13 mouse cellular contexts compared by ENCODE assay signal in genomic region chr17:80559745-80560144, GRCm38 (mm10). TPM values are rescaled to one million over a fixed set of nuclear protein-coding genes. Genes with fewer than 3 reads are reported as not detected.
DNase-seq lines count a peak whose midpoint lies in the region; ATAC-seq and TF ChIP-seq lines count a peak whose summit lies in the region.
"Had no signal": no experiment of that assay in that cellular context is flagged by ENCODE, and none has a peak within 500 bp of the region (broad histone marks: within the 10 kb centered on the region; RNA-seq: fewer than 3 reads in every experiment).

No protein-coding gene starts in this region.

- no peaks in the 10 kb centered on the region for H3K4me1 ChIP-seq in hindbrain, postnatal 0 days (ENCODE audit: insufficient read depth, low read length)
- H3K4me1 ChIP-seq in hindbrain, embryonic 14.5 days (replicated peaks; ENCODE audit: control insufficient read depth, insufficient read depth, low read length) = no peaks in the 10 kb centered on the region; the same call in 1 of the 2 replicates
- H3K4me1 ChIP-seq in liver, embryonic 15.5 days (replicated peaks) = peaks cover 12% of the 10 kb centered on the region
- H3K4me1 ChIP-seq in forebrain, embryonic 13.5 days = no peaks in the 10 kb centered on the region
- peaks cover 9% of the 10 kb centered on the region for H3K4me1 ChIP-seq in forebrain, embryonic 10.5 days
- H3K4me1 ChIP-seq: limb, embryonic 12.5 days had no signal

- 87% methylated on average over 4 of the region's 4 CpGs for WGBS in hindbrain, postnatal 0 days
- 90% methylated on average over 4 of the region's 4 CpGs for WGBS in hindbrain, embryonic 14.5 days
- WGBS in liver, embryonic 15.5 days (ENCODE audit: insufficient replicate concordance) = 58% methylated on average over 4 of the region's 4 CpGs
- WGBS in forebrain, embryonic 13.5 days = 94% methylated on average over 4 of the region's 4 CpGs
- 87% methylated on average over 4 of the region's 4 CpGs for WGBS in forebrain, embryonic 10.5 days

- H3K36me3 ChIP-seq in hindbrain, postnatal 0 days (ENCODE audit: insufficient read depth, low read length) = no peaks in the 10 kb centered on the region
- H3K36me3 ChIP-seq in hindbrain, embryonic 14.5 days (replicated peaks; ENCODE audit: control insufficient read depth, insufficient read depth) = no peaks in the 10 kb centered on the region
- H3K36me3 ChIP-seq in liver, embryonic 15.5 days (replicated peaks) = no peaks in the 10 kb centered on the region
- H3K36me3 ChIP-seq in forebrain, embryonic 13.5 days (ENCODE audit: poor library complexity, severe bottlenecking) = peaks cover 4% of the 10 kb centered on the region; the same call in 1 of the 2 replicates
- peaks cover 15% of the 10 kb centered on the region for H3K36me3 ChIP-seq in forebrain, embryonic 10.5 days (replicated peaks)
- H3K36me3 ChIP-seq: midbrain, embryonic 15.5 days had no signal

- no peak overlapping the region for H3K9ac ChIP-seq in hindbrain, postnatal 0 days (replicated peaks; ENCODE audit: low read length)
- no peak overlapping the region for H3K9ac ChIP-seq in hindbrain, embryonic 14.5 days
- no peak overlapping the region for H3K9ac ChIP-seq in liver, embryonic 15.5 days
- no peak overlapping the region for H3K9ac ChIP-seq in forebrain, embryonic 13.5 days
- H3K9ac ChIP-seq: limb, embryonic 12.5 days; midbrain, embryonic 15.5 days had no signal

- no peak for ATAC-seq in hindbrain, postnatal 0 days
- no peak for ATAC-seq in hindbrain, embryonic 14.5 days (ENCODE audit: low FRiP score)
- peak; percentile 26; the same call in 1 of the 2 replicates for ATAC-seq in common myeloid progenitor, adult 5-6 weeks (replicated peaks; ENCODE audit: low read depth, poor library complexity, severe bottlenecking)
- ATAC-seq in liver, embryonic 15.5 days (ENCODE audit: insufficient read depth) = peak; percentile 55
- ATAC-seq in forebrain, embryonic 13.5 days = no peak
- ATAC-seq: midbrain, embryonic 15.5 days had no signal

- no peak overlapping the region for H3K27ac ChIP-seq in hindbrain, postnatal 0 days
- no peak overlapping the region for H3K27ac ChIP-seq in hindbrain, embryonic 14.5 days
- H3K27ac ChIP-seq in liver, embryonic 15.5 days (replicated peaks) = peak overlapping the region; percentile 11
- no peak overlapping the region for H3K27ac ChIP-seq in forebrain, embryonic 13.5 days
- H3K27ac ChIP-seq in forebrain, embryonic 10.5 days = no peak overlapping the region
- H3K27ac ChIP-seq: limb, embryonic 12.5 days; midbrain, embryonic 15.5 days had no signal

- no peak overlapping the region for H3K4me3 ChIP-seq in hindbrain, postnatal 0 days (ENCODE audit: low read length)
- H3K4me3 ChIP-seq in hindbrain, embryonic 14.5 days (replicated peaks; ENCODE audit: low read length) = no peak overlapping the region
- no peak overlapping the region for H3K4me3 ChIP-seq in liver, embryonic 15.5 days (replicated peaks)
- no peak overlapping the region for H3K4me3 ChIP-seq in forebrain, embryonic 13.5 days
- no peak overlapping the region for H3K4me3 ChIP-seq in forebrain, embryonic 10.5 days
- H3K4me3 ChIP-seq: erythroblast, embryonic 14.5 days; limb, embryonic 12.5 days; midbrain, embryonic 15.5 days had no signal

- no peak overlapping the region for H3K4me2 ChIP-seq in hindbrain, postnatal 0 days (ENCODE audit: low read depth, low read length)
- H3K4me2 ChIP-seq in hindbrain, embryonic 14.5 days (replicated peaks) = no peak overlapping the region
- no peak overlapping the region for H3K4me2 ChIP-seq in liver, embryonic 15.5 days
- H3K4me2 ChIP-seq in forebrain, embryonic 13.5 days = no peak overlapping the region
- H3K4me2 ChIP-seq: limb, embryonic 12.5 days; midbrain, embryonic 15.5 days had no signal

- no peaks in the 10 kb centered on the region for H3K27me3 ChIP-seq in hindbrain, postnatal 0 days (ENCODE audit: insufficient read depth, low read length)
- H3K27me3 ChIP-seq in hindbrain, embryonic 14.5 days (ENCODE audit: control insufficient read depth, insufficient read depth, low read length) = no peaks in the 10 kb centered on the region
- H3K27me3 ChIP-seq in liver, embryonic 15.5 days = no peaks in the 10 kb centered on the region
- H3K27me3 ChIP-seq in forebrain, embryonic 13.5 days = no peaks in the 10 kb centered on the region
- H3K27me3 ChIP-seq in forebrain, embryonic 10.5 days (ENCODE audit: poor library complexity, severe bottlenecking) = no peaks in the 10 kb centered on the region
- H3K27me3 ChIP-seq: limb, embryonic 12.5 days; midbrain, embryonic 15.5 days had no signal

- no peaks in the 10 kb centered on the region for H3K9me3 ChIP-seq in hindbrain, postnatal 0 days (ENCODE audit: low read length)
- no peaks in the 10 kb centered on the region for H3K9me3 ChIP-seq in hindbrain, embryonic 14.5 days (ENCODE audit: control insufficient read depth, low read length)
- H3K9me3 ChIP-seq in liver, embryonic 15.5 days (replicated peaks) = no peaks in the 10 kb centered on the region
- no peaks in the 10 kb centered on the region for H3K9me3 ChIP-seq in forebrain, embryonic 13.5 days (replicated peaks)
- 0 out of 2 replicates have a peak, but pooled peaks cover 3% of the 10 kb centered on the region for H3K9me3 ChIP-seq in forebrain, embryonic 10.5 days
- H3K9me3 ChIP-seq: limb, embryonic 12.5 days; midbrain, embryonic 15.5 days had no signal

- DNase-seq in hindbrain, postnatal 0 days (ENCODE audit: low spot score) = no peak
- DNase-seq in hindbrain, embryonic 14.5 days (ENCODE audit: low spot score) = no peak
- DNase-seq in 3T3-L1 (ENCODE audit: low read depth, low spot score) = peak; percentile 18
- DNase-seq in spleen, adult 18-20 months = no peak
- no peak for DNase-seq in forebrain, embryonic 10.5 days (ENCODE audit: extremely low spot score, low spot score)
- DNase-seq: layer of hippocampus, adult 9-11 months had no signal

- TF ChIP-seq CTCF in hindbrain, postnatal 0 days (IDR thresholded peaks at IDR 0.05; ENCODE audit: low read depth) = peak; percentile 17

RNA-seq across cellular contexts. Expression of gene Cdkl4, which starts 17.9 kb away (rescaled TPM):
- total RNA-seq in hindbrain, postnatal 0 days (2014; rRNA removed) = 6.4 and 8.4 TPM in 2 replicates
- 5.5 and 6.5 TPM in 2 replicates for polyA plus RNA-seq in hindbrain, postnatal 0 days (2015; fragmentation: Nextera tagmentation; extraction: Ambion mirVana)
- polyA plus RNA-seq in hindbrain, embryonic 14.5 days (2014; fragmentation: Nextera tagmentation; extraction: Ambion mirVana) = 7.0 and 7.3 TPM in 2 replicates
- total RNA-seq in common myeloid progenitor, adult 5-6 weeks (2017) = not detected in 2 replicates
- 0.20 and 0.26 TPM in 2 replicates for polyA plus RNA-seq in liver, embryonic 15.5 days (2015; fragmentation: Nextera tagmentation; extraction: Ambion mirVana)
- polyA plus RNA-seq in forebrain, embryonic 13.5 days (2015; fragmentation: Nextera tagmentation; extraction: Ambion mirVana) = 1.5 and 3.6 TPM in 2 replicates
- polyA plus RNA-seq in forebrain, embryonic 10.5 days (2016; fragmentation: Nextera tagmentation; extraction: Ambion mirVana) = 0.71 and 1.2 TPM in 2 replicates
- total RNA-seq: hematopoietic stem cell, adult 5-6 weeks had no signal
- polyA plus RNA-seq: erythroblast, embryonic 14.5 days had no signal

Comparison
In these comparisons a context has a peak if more than half of its experiments do, and no peak if none do; other contexts are left out.
1. ATAC-seq: peak in common myeloid progenitor, adult 5-6 weeks (single experiment) and liver, embryonic 15.5 days (single experiment); none in hindbrain, postnatal 0 days (single experiment), hindbrain, embryonic 14.5 days (single experiment) and forebrain, embryonic 13.5 days (single experiment).